Mouse (Mus musculus) liver, adult 2 months (tissue): ENCODE measurements at regions not wholly inside any gene's neighbourhood (a gene's known extent, or its start where the extent isn't known, plus 50 kb on each side); places are given as distances from the start of the nearest gene placed in this dataset.

Source experiments
- CTCF ChIP-seq: fragments of 200-500 bp; IDR thresholded peaks from 2 replicates; pipeline ENCODE4 v1.5.1; 2011; ENCODE audit warnings: low read depth, low read length, control low read depth
- POLR2A ChIP-seq: fragments of 200-500 bp; IDR thresholded peaks from 2 replicates; pipeline ENCODE4 v1.6.1; 2011; ENCODE audit warnings: low read length, control low read depth; ENCODE audit not compliant: insufficient read depth; ENCODE audit errors: extremely low read depth

GRCm38 (mm10) chr4:56686141-56686540, 53.7 kb upstream of the Gm26657 start:
- TF ChIP-seq CTCF: no peak
- no peak for TF ChIP-seq POLR2A
